Mouse (Mus musculus): Measurements from ENCODE around the gene Hoxd4. TPM values are rescaled to one million over a fixed set of nuclear protein-coding genes. Genes with fewer than 3 reads are reported as not detected.

The Hoxd4 gene
- total and polyA plus RNA-seq, 3 experiments, result 2.6 to 10.8 (median 4.7) TPM

DNA sequence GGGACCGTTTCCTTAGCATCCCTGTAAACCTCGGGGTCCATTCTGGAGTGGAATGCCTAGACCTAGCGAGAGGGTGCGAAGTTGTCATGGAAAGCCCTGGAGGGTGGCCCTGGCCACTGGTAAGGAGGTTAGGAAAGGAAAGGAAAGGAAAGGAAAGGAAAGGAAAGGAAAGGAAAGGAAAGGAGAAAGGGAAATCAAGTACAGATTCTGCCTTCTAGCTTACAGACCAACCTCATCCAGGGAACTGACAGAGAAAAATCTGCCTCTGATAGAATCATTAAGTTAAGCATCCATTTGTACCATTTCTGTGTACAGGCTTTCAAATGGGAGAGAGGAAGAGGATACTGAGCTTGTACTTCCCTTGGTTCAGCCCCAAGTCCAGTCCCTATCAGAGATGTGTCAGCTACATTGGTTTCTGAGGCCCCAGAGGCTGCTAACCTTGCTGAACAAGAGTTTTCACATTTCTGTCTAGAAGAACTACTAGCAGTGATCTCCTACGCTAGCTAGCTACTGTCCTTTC, 39.1 kb downstream of the Hoxd4 start:
- H3K4me1 ChIP-seq (ENCODE audit: insufficient read depth, low read depth, low read length), result peaks cover 6% of the 10 kb centered on the region; the same call in 1 of the 2 replicates
- no peak overlapping the region for H3K4me3 ChIP-seq (ENCODE audit: low read depth, low read length)
- TF ChIP-seq POLR2AphosphoS5 (IDR thresholded peaks at IDR 0.05; ENCODE audit: insufficient replicate concordance, low read depth, low read length) (no peak), GATA2 (IDR thresholded peaks at IDR 0.05; ENCODE audit: borderline replicate concordance, low read depth, low read length) (no peak), CTCF (IDR thresholded peaks at IDR 0.05; ENCODE audit: low read depth, low read length) (no peak), TAL1 (conservative IDR thresholded peaks at IDR 0.05; ENCODE audit: low read depth, low read length) (no peak), GATA1 (IDR thresholded peaks at IDR 0.05; ENCODE audit: borderline replicate concordance, low read length) (no peak)
- DNase-seq (ENCODE audit: low spot score), result no peak
- no peaks in the 10 kb centered on the region for H3K36me3 ChIP-seq (replicated peaks)
- H3K9me3 ChIP-seq (replicated peaks), result peaks cover 15% of the 10 kb centered on the region; the same call in 1 of the 2 replicates
- no peak for ATAC-seq (ENCODE audit: extremely low read depth, insufficient number of reproducible peaks, low FRiP score, poor library complexity, severe bottlenecking)
- peaks cover 32% of the 10 kb centered on the region for H3K27me3 ChIP-seq (ENCODE audit: insufficient read depth, low read length)

GRCm38 (mm10) chr2:74751861-74752260, 40.1 kb downstream of the Hoxd4 start:
- peaks cover 6% of the 10 kb centered on the region; the same call in 1 of the 2 replicates for H3K4me1 ChIP-seq (ENCODE audit: insufficient read depth, low read depth, low read length)
- H3K27me3 ChIP-seq (ENCODE audit: insufficient read depth, low read length), result peaks cover 22% of the 10 kb centered on the region
- TF ChIP-seq GATA2 (IDR thresholded peaks at IDR 0.05; ENCODE audit: borderline replicate concordance, low read depth, low read length) (no peak), GATA1 (IDR thresholded peaks at IDR 0.05; ENCODE audit: borderline replicate concordance, low read length) (no peak), CTCF (IDR thresholded peaks at IDR 0.05; ENCODE audit: low read depth, low read length) (no peak), TAL1 (conservative IDR thresholded peaks at IDR 0.05; ENCODE audit: low read depth, low read length) (no peak), POLR2AphosphoS5 (IDR thresholded peaks at IDR 0.05; ENCODE audit: insufficient replicate concordance, low read depth, low read length) (no peak)
- no peak for DNase-seq (ENCODE audit: low spot score)
- no peak for ATAC-seq (ENCODE audit: extremely low read depth, insufficient number of reproducible peaks, low FRiP score, poor library complexity, severe bottlenecking)
- no peaks in the 10 kb centered on the region for H3K36me3 ChIP-seq (replicated peaks)
- H3K9me3 ChIP-seq (replicated peaks), result peaks cover 7% of the 10 kb centered on the region; the same call in 1 of the 2 replicates
- H3K4me3 ChIP-seq (ENCODE audit: low read depth, low read length), result no peak overlapping the region

DNA sequence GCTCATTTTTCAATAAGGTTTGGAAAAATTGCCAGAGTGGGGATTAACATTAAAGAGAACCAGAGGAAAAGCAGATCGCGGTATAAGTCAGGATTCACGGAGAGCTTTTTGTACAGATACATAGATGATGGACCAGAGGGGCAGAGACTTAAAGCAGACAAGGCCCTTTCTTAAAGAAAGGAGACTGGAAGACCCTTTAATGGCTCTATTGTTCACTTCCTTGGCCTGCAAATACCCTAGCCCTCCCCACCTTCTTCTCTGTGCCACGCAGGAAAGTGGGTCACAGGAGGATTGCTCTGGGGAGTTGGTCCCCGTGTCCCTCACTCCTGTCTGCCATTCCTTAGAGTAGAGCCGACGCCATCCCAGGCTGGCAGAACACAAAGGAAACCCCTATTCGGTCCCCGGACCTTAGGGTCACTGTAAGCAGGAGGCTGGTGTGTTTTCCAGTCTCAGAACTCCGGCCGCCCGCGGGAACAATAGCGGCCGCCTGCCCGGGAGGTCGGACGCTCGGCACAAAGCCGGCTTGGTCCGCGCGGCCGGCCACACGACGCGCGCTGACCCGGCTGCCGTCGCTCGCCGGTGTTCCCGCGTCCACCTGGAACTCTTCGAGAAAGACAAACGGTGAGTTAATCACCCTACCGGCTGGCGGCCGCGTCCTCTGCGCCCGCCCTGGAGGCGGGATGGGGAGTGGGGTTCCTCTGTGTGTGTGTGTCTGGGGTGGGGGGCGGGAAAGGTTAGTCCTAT, 40.9 kb downstream of the Hoxd4 start:
- ATAC-seq (ENCODE audit: extremely low read depth, insufficient number of reproducible peaks, low FRiP score, poor library complexity, severe bottlenecking), result no peak
- Histone ChIP-seq H3K9me3 (replicated peaks) (0 out of 2 replicates have a peak, but pooled peaks cover 4% of the 10 kb centered on the region), H3K36me3 (replicated peaks) (no peaks in the 10 kb centered on the region), H3K4me1 (ENCODE audit: insufficient read depth, low read depth, low read length) (peaks cover 6% of the 10 kb centered on the region; the same call in 1 of the 2 replicates), H3K4me3 (ENCODE audit: low read depth, low read length) (no peak overlapping the region), H3K27me3 (ENCODE audit: insufficient read depth, low read length) (peaks cover 21% of the 10 kb centered on the region)
- TF ChIP-seq POLR2AphosphoS5 (IDR thresholded peaks at IDR 0.05; ENCODE audit: insufficient replicate concordance, low read depth, low read length), result no peak
- TF ChIP-seq GATA1 (IDR thresholded peaks at IDR 0.05; ENCODE audit: borderline replicate concordance, low read length), result no peak
- no peak for TF ChIP-seq CTCF (IDR thresholded peaks at IDR 0.05; ENCODE audit: low read depth, low read length)
- TF ChIP-seq TAL1 (conservative IDR thresholded peaks at IDR 0.05; ENCODE audit: low read depth, low read length), result no peak
- TF ChIP-seq GATA2 (IDR thresholded peaks at IDR 0.05; ENCODE audit: borderline replicate concordance, low read depth, low read length), result no peak
- no peak for DNase-seq (ENCODE audit: low spot score)

DNA sequence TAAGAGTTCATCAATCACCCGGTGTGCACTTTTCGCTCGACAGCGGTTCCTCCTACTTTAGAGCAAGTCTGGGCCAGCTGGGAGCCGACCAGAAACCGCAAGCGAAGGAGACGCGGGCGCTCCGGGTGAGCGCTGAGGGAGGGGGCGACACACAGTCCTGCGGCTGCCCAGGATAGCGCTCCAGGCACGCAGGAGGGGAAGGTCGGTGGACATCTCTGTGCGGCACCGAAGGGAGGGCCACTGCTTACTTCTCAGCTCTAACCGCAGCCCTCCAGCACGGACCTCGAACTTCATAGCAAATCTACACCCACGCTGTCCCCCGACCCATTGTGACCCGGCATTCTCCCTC, 41.4 kb downstream of the Hoxd4 start:
- no peak for DNase-seq (ENCODE audit: low spot score)
- no peak for TF ChIP-seq TAL1 (conservative IDR thresholded peaks at IDR 0.05; ENCODE audit: low read depth, low read length)
- no peak for TF ChIP-seq CTCF (IDR thresholded peaks at IDR 0.05; ENCODE audit: low read depth, low read length)
- TF ChIP-seq GATA1 (IDR thresholded peaks at IDR 0.05; ENCODE audit: borderline replicate concordance, low read length), result no peak
- TF ChIP-seq POLR2AphosphoS5 (IDR thresholded peaks at IDR 0.05; ENCODE audit: insufficient replicate concordance, low read depth, low read length), result no peak
- H3K36me3 ChIP-seq (replicated peaks), result no peaks in the 10 kb centered on the region
- peaks cover 21% of the 10 kb centered on the region for H3K27me3 ChIP-seq (ENCODE audit: insufficient read depth, low read length)
- 0 out of 2 replicates have a peak, but pooled peaks cover 4% of the 10 kb centered on the region for H3K9me3 ChIP-seq (replicated peaks)
- ATAC-seq (ENCODE audit: extremely low read depth, insufficient number of reproducible peaks, low FRiP score, poor library complexity, severe bottlenecking), result no peak
- H3K4me1 ChIP-seq (ENCODE audit: insufficient read depth, low read depth, low read length), result peaks cover 6% of the 10 kb centered on the region; the same call in 1 of the 2 replicates
- no peak overlapping the region for H3K4me3 ChIP-seq (ENCODE audit: low read depth, low read length)

DNA sequence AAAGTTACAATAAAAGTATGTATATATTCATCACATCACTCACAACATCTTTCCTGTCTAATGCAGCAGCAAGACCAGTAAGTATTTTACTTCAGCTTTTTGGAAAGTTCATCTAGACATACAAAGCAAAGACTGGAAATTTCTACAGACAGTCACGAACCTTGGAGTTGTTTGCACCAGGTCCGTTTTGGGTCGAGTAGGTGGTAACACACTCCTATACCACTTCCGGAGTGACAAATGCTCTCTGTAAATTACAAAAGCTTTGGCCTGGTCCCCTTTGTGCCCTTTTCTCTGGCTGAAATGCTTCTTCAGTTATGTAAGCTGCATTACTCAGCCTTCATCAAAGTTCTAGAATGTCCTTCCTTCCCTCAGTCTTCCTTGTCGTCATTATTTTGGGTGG, 42.0 kb downstream of the Hoxd4 start:
- no peaks in the 10 kb centered on the region for H3K36me3 ChIP-seq (replicated peaks)
- peaks cover 24% of the 10 kb centered on the region for H3K27me3 ChIP-seq (ENCODE audit: insufficient read depth, low read length)
- H3K9me3 ChIP-seq (replicated peaks), result 0 out of 2 replicates have a peak, but pooled peaks cover 4% of the 10 kb centered on the region
- ATAC-seq (ENCODE audit: extremely low read depth, insufficient number of reproducible peaks, low FRiP score, poor library complexity, severe bottlenecking), result no peak
- no peak overlapping the region for H3K4me3 ChIP-seq (ENCODE audit: low read depth, low read length)
- no peak for DNase-seq (ENCODE audit: low spot score)
- H3K4me1 ChIP-seq (ENCODE audit: insufficient read depth, low read depth, low read length), result peaks cover 6% of the 10 kb centered on the region; the same call in 1 of the 2 replicates
- TF ChIP-seq TAL1 (conservative IDR thresholded peaks at IDR 0.05; ENCODE audit: low read depth, low read length) (no peak), GATA2 (IDR thresholded peaks at IDR 0.05; ENCODE audit: borderline replicate concordance, low read depth, low read length) (no peak)

DNA sequence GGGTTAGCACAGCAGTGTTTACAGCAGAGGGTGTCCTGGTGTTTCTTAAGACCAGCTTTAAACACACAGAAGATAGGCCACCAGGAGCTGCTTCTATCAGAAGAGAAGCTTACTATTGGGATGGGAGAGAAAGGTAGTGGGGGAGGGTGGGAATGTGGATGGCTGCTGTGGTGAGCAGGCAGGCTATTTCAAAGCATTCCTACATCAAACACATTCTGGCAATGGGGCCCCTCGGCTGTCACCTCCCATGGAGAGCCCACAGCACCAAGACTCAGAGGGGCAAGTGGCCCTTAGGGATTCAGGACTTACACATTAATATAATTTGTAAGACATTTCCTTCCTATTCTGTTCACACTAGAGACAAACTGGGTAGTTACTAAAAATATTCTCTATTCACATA, 48.4 kb downstream of the Hoxd4 start:
- H3K27me3 ChIP-seq (ENCODE audit: insufficient read depth, low read length), result peaks cover 14% of the 10 kb centered on the region
- H3K4me3 ChIP-seq (ENCODE audit: low read depth, low read length), result no peak overlapping the region
- H3K36me3 ChIP-seq (replicated peaks), result no peaks in the 10 kb centered on the region
- TF ChIP-seq POLR2AphosphoS5 (IDR thresholded peaks at IDR 0.05; ENCODE audit: insufficient replicate concordance, low read depth, low read length), result no peak
- TF ChIP-seq GATA2 (IDR thresholded peaks at IDR 0.05; ENCODE audit: borderline replicate concordance, low read depth, low read length), result no peak
- no peak for TF ChIP-seq GATA1 (IDR thresholded peaks at IDR 0.05; ENCODE audit: borderline replicate concordance, low read length)
- TF ChIP-seq TAL1 (conservative IDR thresholded peaks at IDR 0.05; ENCODE audit: low read depth, low read length), result no peak
- no peak for TF ChIP-seq CTCF (IDR thresholded peaks at IDR 0.05; ENCODE audit: low read depth, low read length)
- DNase-seq (ENCODE audit: low spot score) (no peak), ATAC-seq (ENCODE audit: extremely low read depth, insufficient number of reproducible peaks, low FRiP score, poor library complexity, severe bottlenecking) (no peak)
- peaks cover 8% of the 10 kb centered on the region for H3K9me3 ChIP-seq (replicated peaks)
- no peaks in the 10 kb centered on the region for H3K4me1 ChIP-seq (ENCODE audit: insufficient read depth, low read depth, low read length)
